32 mouse cellular contexts compared by ENCODE assay signal in the genomic region with DNA sequence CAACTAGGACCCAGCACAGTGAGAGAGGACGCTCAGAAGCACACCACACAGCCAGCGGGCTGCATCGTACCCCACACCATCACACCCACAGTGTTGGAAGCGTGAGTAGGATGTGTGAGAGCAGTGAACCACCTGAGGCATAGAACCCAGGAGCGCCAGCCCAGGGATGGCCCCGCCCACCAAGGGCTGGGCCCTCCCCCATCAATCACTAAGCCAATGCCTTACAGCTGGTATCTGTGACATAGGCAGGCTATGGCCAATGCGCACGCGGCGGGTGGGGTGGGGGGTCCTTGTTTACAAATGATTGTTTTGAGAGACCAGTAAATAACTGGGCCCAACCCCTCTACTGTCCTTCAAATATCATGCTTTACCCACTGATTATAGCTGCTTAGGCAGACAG. TPM values are rescaled to one million over a fixed set of nuclear protein-coding genes. Genes with fewer than 3 reads are reported as not detected.
DNase-seq lines count a peak whose midpoint lies in the region; ATAC-seq and TF ChIP-seq lines count a peak whose summit lies in the region.
"Had no signal": no experiment of that assay in that cellular context is flagged by ENCODE, and none has a peak within 500 bp of the region (broad histone marks: within the 10 kb centered on the region; RNA-seq: fewer than 3 reads in every experiment).

No protein-coding gene starts in this region.

- H3K79me2 ChIP-seq in macrophage (ENCODE audit: inconsistent target), result peaks cover 11% of the 10 kb centered on the region; the same call in 1 of the 2 replicates

- DNase-seq in heart, postnatal 25 days (ENCODE audit: low spot score), result no peak
- DNase-seq in layer of hippocampus, adult 2 months (ENCODE audit: low spot score in 2 of 2), result no peak
- DNase-seq in layer of hippocampus, postnatal 25 days (ENCODE audit: extremely low spot score in 1 of 2, low spot score in 1 of 2), result no peak
- peak; percentile 73 for DNase-seq in R1 (ENCODE audit: low read depth, low spot score)
- no peak for DNase-seq in urinary bladder, postnatal 36 days (ENCODE audit: low spot score in 2 of 2)
- DNase-seq: adrenal gland, postnatal 14 days; cerebellum, adult 11 months; cerebellum, postnatal 14 days; kidney, adult 8-10 months; kidney, postnatal 4 days; right cerebral cortex, postnatal 14 days; spleen, adult 18-20 months; thymus, postnatal 36 days had no signal

- no peak overlapping the region for H3K4me2 ChIP-seq in heart, embryonic 13.5 days
- H3K4me2 ChIP-seq: embryonic facial prominence, embryonic 13.5 days; forebrain, embryonic 15.5 days; neural tube, embryonic 15.5 days had no signal

- intact Hi-C loops in heart, postnatal 25 days (cut with DNase I), result no loop called here

- no peaks in the 10 kb centered on the region for H3K9me3 ChIP-seq in heart, embryonic 13.5 days
- H3K9me3 ChIP-seq: embryonic facial prominence, embryonic 13.5 days; forebrain, embryonic 15.5 days; neural tube, embryonic 15.5 days had no signal

- 55% methylated on average over 10 of the region's 10 CpGs for WGBS in heart, embryonic 13.5 days
- WGBS in macrophage (ENCODE audit: missing documents), result 95% methylated on average over 10 of the region's 10 CpGs

- no peaks in the 10 kb centered on the region for H3K27me3 ChIP-seq in heart, embryonic 13.5 days (replicated peaks)
- H3K27me3 ChIP-seq: embryonic facial prominence, embryonic 13.5 days; forebrain, embryonic 15.5 days; neural tube, embryonic 15.5 days; Patski had no signal

- H3K36me3 ChIP-seq in heart, embryonic 13.5 days, result 0 out of 2 replicates have a peak, but pooled peaks cover 3% of the 10 kb centered on the region
- H3K36me3 ChIP-seq in macrophage (ENCODE audit: inconsistent target), result no peaks in the 10 kb centered on the region
- H3K36me3 ChIP-seq: embryonic facial prominence, embryonic 13.5 days; forebrain, embryonic 15.5 days; neural tube, embryonic 15.5 days had no signal

- no peak for TF ChIP-seq CTCF in layer of hippocampus, adult 2 months (conservative IDR thresholded peaks at IDR 0.05)

- H3K27ac ChIP-seq in heart, embryonic 13.5 days (replicated peaks), result peak overlapping the region; percentile 99
- H3K27ac ChIP-seq in layer of hippocampus, adult 2 months, result 0 out of 2 replicates have a peak overlapping the region, but pooled peaks have one; percentile 23
- peak overlapping the region; percentile 96; the same call in 1 of the 2 replicates for H3K27ac ChIP-seq in macrophage
- H3K27ac ChIP-seq: embryonic facial prominence, embryonic 13.5 days; forebrain, embryonic 15.5 days; neural tube, embryonic 15.5 days had no signal

- H3K4me1 ChIP-seq in heart, embryonic 13.5 days, result peaks cover 98% of the 10 kb centered on the region

- H3K4me3 ChIP-seq in heart, embryonic 13.5 days, result no peak overlapping the region
- no peak overlapping the region for H3K4me3 ChIP-seq in layer of hippocampus, adult 2 months
- no peak overlapping the region for H3K4me3 ChIP-seq in macrophage (ENCODE audit: inconsistent target)
- H3K4me3 ChIP-seq: embryonic facial prominence, embryonic 13.5 days; forebrain, embryonic 15.5 days; neural tube, embryonic 15.5 days had no signal

- H3K9ac ChIP-seq in heart, embryonic 13.5 days, result peak overlapping the region; percentile 52
- H3K9ac ChIP-seq: embryonic facial prominence, embryonic 13.5 days; forebrain, embryonic 15.5 days; neural tube, embryonic 15.5 days had no signal

- ATAC-seq in heart, embryonic 13.5 days (ENCODE audit: extremely low read depth, insufficient number of reproducible peaks, low FRiP score, low TSS enrichment), result no peak; the same call in 1 of the 2 replicates
- ATAC-seq: forebrain, embryonic 15.5 days; inflammation-experienced regulatory T-cells, adult 6 months; lung, postnatal 0 days; midbrain, embryonic 16.5 days; Patski had no signal

RNA-seq across cellular contexts. Expression of gene Crybb3, which starts 34.5 kb away (rescaled TPM):
- polyA plus RNA-seq in heart, embryonic 13.5 days (2015; fragmentation: Nextera tagmentation; extraction: Ambion mirVana), result 0.86 and 0.93 TPM in 2 replicates
- total RNA-seq in heart, postnatal 25 days (2021), result 1 to 10 TPM; 1.3 to 2.0 TPM
- total RNA-seq in layer of hippocampus, adult 2 months (2021), result 1 to 10 TPM; 3.8 to 4.2 TPM
- total RNA-seq in layer of hippocampus, postnatal 25 days (2021), result 1 to 10 TPM; 1.5 to 2.8 TPM
- total RNA-seq in macrophage (2018; cell fraction: chromatin; rRNA removed), result 1 to 10 TPM in 1 of 26 experiments, not detected in 25; 3.9 TPM
- total RNA-seq in macrophage (2018; cell fraction: cytosol; rRNA removed), result not detected
- total RNA-seq in macrophage (2018; cell fraction: nucleus; rRNA removed), result 1 to 10 TPM in 1 of 26 experiments, under 1 TPM in 1, not detected in 24; 0.80 to 3.0 TPM
- polyA plus RNA-seq in macrophage (2018), result not detected in 3 replicates
- total RNA-seq: granulocyte monocyte progenitor cell, adult 5-6 weeks; megakaryocyte progenitor cell, adult 5-6 weeks had no signal
- polyA plus RNA-seq: C2C12; liver, embryonic 16.5 days had no signal

RNA-seq across cellular contexts. Expression of gene Crybb2, which starts 46.0 kb away (rescaled TPM):
- polyA plus RNA-seq in heart, embryonic 13.5 days (2015; fragmentation: Nextera tagmentation; extraction: Ambion mirVana), result not detected in 2 replicates
- not detected for total RNA-seq in heart, postnatal 25 days (2021)
- not detected for total RNA-seq in layer of hippocampus, adult 2 months (2021)
- not detected for total RNA-seq in layer of hippocampus, postnatal 25 days (2021)
- not detected for total RNA-seq in macrophage (2018; cell fraction: chromatin; rRNA removed)
- not detected for total RNA-seq in macrophage (2018; cell fraction: cytosol; rRNA removed)
- total RNA-seq in macrophage (2018; cell fraction: nucleus; rRNA removed), result not detected
- polyA plus RNA-seq in macrophage (2018), result not detected in 3 replicates
- total RNA-seq: adrenal gland, postnatal 14 days; ES-E14; gastrocnemius, adult 8-10 months; granulocyte monocyte progenitor cell, adult 5-6 weeks; layer of hippocampus, postnatal 10 days; megakaryocyte progenitor cell, adult 5-6 weeks had no signal
- polyA plus RNA-seq: C2C12; embryonic facial prominence, embryonic 13.5 days; forebrain, embryonic 15.5 days; hindbrain, embryonic 11.5 days; inflammation-experienced regulatory T-cells, adult 6 months; limb, embryonic 14.5 days; liver, embryonic 16.5 days; lung, postnatal 0 days; midbrain, embryonic 16.5 days; neural tube, embryonic 15.5 days; Patski; stomach, embryonic 14.5 days had no signal

Comparison
In these comparisons a context has a peak if more than half of its experiments do, and no peak if none do; other contexts are left out.
1. H3K27ac ChIP-seq: peak in every context shown above with its lines; median percentile 99 in heart, embryonic 13.5 days; 96 in macrophage; 23 in layer of hippocampus, adult 2 months.